In the genomic region with DNA sequence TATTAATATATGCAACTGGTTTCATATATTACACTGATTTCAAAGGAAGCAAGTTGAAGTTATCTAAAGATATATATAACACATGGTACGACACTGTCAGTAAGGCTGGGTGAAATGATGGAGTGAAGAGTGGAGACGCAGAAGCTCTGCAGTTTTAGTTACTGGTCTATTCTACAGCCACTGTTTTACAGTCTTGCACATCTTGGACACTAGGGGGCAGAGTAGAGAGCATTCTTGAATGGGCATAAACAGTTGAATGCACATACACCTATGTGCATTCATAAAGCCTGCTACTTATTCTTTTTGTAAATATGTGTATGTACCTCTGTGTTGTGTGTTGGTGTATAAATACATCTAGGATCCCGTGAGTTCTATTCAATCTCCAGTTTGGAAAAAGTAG, we compare ENCODE assay signal across 8 mouse cellular contexts.
DNase-seq lines count a peak whose midpoint lies in the region; ATAC-seq lines count a peak whose summit lies in the region.

No protein-coding gene starts in this region.

- no peak overlapping the region for H3K4me3 ChIP-seq in heart, embryonic 11.5 days (ENCODE audit: low read depth, low read length)

- H3K9ac ChIP-seq in heart, embryonic 11.5 days (ENCODE audit: low read depth, low read length): no peak overlapping the region

- no peak for ATAC-seq in heart, embryonic 11.5 days (replicated peaks; ENCODE audit: insufficient number of reproducible peaks, low FRiP score, low TSS enrichment)

- H3K27ac ChIP-seq in heart, embryonic 11.5 days (ENCODE audit: low read depth, low read length): no peak overlapping the region

- peak; percentile 51 for DNase-seq in heart, adult 8-10 months (ENCODE audit: low spot score)
- peak; percentile 14 for DNase-seq in urinary bladder, postnatal 25 days (ENCODE audit: low spot score)
- no peak for DNase-seq in urinary bladder, adult 2 months (ENCODE audit: low spot score)
- peak; percentile 39 for DNase-seq in embryo, embryonic 11 days
- peak; percentile 37 to 39 for DNase-seq in left cerebral cortex, postnatal 14 days (ENCODE audit: low spot score in 2 of 2)
- DNase-seq in thymus, postnatal 25 days: peak; percentile 9
- DNase-seq in ovary, postnatal 10 days (ENCODE audit: low spot score): no peak

- H3K9me3 ChIP-seq in heart, embryonic 11.5 days (replicated peaks; ENCODE audit: control insufficient read depth, low read length): no peaks in the 10 kb centered on the region

- H3K27me3 ChIP-seq in heart, embryonic 11.5 days (ENCODE audit: control insufficient read depth, insufficient read depth, low read length): no peaks in the 10 kb centered on the region

- H3K4me2 ChIP-seq in heart, embryonic 11.5 days: no peak overlapping the region

- no peaks in the 10 kb centered on the region for H3K36me3 ChIP-seq in heart, embryonic 11.5 days (ENCODE audit: control insufficient read depth, insufficient read depth, low read length)

- H3K4me1 ChIP-seq in heart, embryonic 11.5 days (ENCODE audit: control insufficient read depth, insufficient read depth, low read length): no peaks in the 10 kb centered on the region

- 82% methylated on average over 3 of the region's 3 CpGs for WGBS in heart, embryonic 11.5 days (ENCODE audit: insufficient replicate concordance)

- intact Hi-C loops in left cerebral cortex, postnatal 14 days (cut with DNase I): loop anchor here (10.0 kb wide), 1 partner anchor 134 kb away; no protein-coding TSS in a partner anchor

Comparison
In these comparisons a context has a peak if more than half of its experiments do, and no peak if none do; other contexts are left out.
1. DNase-seq: peak in heart, adult 8-10 months (single experiment), urinary bladder, postnatal 25 days (single experiment), embryo, embryonic 11 days (single experiment), left cerebral cortex, postnatal 14 days (2 of 2) and thymus, postnatal 25 days (single experiment); none in urinary bladder, adult 2 months (single experiment) and ovary, postnatal 10 days (single experiment).